Mouse (Mus musculus) bone marrow macrophage, adult 2 months (primary cell): ENCODE results near the gene Tarbp2. TPM values are rescaled to one million over a fixed set of nuclear protein-coding genes. Genes with fewer than 3 reads are reported as not detected.

Experiments used
- H3K27ac ChIP-seq: 2 replicates; pipeline ENCODE4 v1.5.1; 2012; ENCODE audit warnings: low read depth, low read length; ENCODE audit not compliant: insufficient read depth
- H3K4me1 ChIP-seq: 2 replicates; pipeline ENCODE4 v1.6.1; 2012; ENCODE audit warnings: low read length; ENCODE audit not compliant: control insufficient read depth, insufficient read depth
- H3K4me3 ChIP-seq: 2 replicates; pipeline ENCODE4 v1.5.1; 2012; ENCODE audit warnings: mild to moderate bottlenecking, low read length, moderate library complexity; ENCODE audit not compliant: insufficient read depth
- CTCF ChIP-seq: IDR thresholded peaks from 2 replicates; pipeline ENCODE4 v1.5.1; 2012; ENCODE audit warnings: low read depth, mild to moderate bottlenecking, low read length, moderate library complexity
- POLR2A ChIP-seq: IDR thresholded peaks from 2 replicates; pipeline ENCODE4 v1.6.1; 2012; ENCODE audit warnings: mild to moderate bottlenecking, low read depth, low read length, borderline replicate concordance
- polyA plus RNA-seq: library from polyadenylated mRNA; stranded (reverse); fragments of >200 nt; gene quantifications from 2 replicates; pipeline ENCODE4 v1.2.4, GENCODE M21; 2012; ENCODE audit not compliant: missing spikeins, insufficient read depth, insufficient read length

The Tarbp2 gene
- polyA plus RNA-seq, 1 experiment = 24.9 TPM

DNA sequence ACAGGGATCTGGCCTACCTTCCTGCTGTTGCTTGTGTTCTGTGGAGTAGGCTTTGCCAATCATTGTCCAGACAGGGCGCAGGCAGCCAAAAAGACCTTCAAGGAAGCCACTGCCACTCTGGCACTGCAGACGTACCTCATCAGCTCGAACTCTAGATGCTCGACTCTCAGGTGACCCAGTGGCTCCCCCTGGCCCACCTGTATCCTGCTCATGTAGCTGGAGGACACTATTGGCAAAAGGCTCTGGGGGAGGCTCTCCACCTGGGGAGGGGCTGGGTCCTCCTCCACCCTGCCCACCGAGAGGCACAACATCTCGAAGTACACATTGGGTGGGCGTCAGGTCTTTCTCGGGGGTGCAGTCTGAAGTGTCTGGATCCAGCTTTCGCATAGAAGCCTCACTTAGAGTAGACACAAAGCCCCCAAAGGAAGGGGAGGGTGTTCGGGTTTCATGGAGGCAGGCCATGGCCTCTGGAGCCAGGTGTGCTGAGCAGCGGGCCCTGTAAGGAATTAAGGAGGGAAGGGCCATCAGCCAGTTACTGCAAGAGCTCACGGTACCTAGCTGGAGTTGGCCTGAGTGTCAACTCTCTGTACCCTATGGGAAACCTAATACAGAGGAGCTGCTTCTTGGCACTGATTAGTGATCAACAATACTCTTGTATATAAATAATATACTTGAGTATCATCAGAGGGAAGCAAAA lies 12.8 kb upstream of the Tarbp2 start:
- H3K4me3 ChIP-seq = no peak overlapping the region
- H3K4me1 ChIP-seq = peaks cover 31% of the 10 kb centered on the region
- H3K27ac ChIP-seq = no peak overlapping the region
- TF ChIP-seq POLR2A (no peak), CTCF (no peak)

DNA sequence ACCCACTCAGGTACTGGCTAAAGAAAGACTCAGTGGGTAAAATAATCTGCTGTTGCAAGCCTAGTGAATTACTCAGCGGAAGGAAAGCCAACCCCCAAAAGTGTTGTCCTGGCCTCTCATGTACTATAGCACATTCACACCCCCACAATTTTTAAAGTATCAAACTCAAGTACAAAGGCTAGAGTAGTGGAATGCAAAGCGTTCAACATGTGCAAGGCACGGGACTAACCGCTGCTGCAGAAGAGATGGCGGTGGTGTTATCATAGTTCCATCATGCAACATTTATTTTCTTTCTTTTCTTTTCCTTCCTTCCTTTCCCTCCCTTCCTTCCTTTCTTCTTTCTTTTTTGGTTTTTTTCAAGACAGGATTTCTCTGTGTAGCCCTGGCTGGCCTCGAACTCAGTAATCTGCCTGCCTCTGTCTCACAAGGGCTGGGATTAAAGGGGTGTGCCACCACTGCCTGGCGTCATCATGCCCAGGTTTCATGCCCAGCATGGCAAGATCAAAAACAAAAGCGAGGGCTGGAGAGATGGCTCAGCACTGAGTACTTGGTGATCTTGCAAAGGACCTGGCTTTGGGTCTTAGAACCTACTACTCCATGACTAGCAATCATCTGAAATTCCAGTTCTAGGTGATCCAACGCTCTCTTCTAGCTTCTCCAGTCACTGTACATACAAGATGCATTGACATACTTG lies 12.1 kb upstream of the Tarbp2 start:
- Histone ChIP-seq H3K27ac (peak overlapping the region; percentile 32), H3K4me3 (no peak overlapping the region), H3K4me1 (peaks cover 33% of the 10 kb centered on the region)
- no peak for TF ChIP-seq CTCF
- TF ChIP-seq POLR2A = no peak

DNA sequence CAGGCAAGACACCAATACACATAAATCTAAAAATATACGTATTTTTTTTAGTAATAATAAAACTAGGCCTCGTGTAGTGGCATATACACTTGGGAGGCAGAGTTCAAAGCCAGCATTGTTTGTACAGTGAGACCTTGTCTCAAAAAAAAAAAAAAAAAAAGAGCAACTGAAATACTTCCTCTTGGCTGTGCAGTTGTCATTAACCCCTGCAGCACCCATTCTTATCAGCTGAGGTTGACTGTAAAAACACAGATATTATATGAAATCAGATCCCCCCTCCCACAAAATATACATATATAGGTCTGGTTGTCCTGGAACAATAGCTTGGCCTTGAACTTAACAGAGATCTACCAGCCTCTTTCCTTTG lies 11.5 kb upstream of the Tarbp2 start:
- H3K4me1 ChIP-seq = peaks cover 37% of the 10 kb centered on the region
- no peak for TF ChIP-seq CTCF
- TF ChIP-seq POLR2A = no peak

DNA sequence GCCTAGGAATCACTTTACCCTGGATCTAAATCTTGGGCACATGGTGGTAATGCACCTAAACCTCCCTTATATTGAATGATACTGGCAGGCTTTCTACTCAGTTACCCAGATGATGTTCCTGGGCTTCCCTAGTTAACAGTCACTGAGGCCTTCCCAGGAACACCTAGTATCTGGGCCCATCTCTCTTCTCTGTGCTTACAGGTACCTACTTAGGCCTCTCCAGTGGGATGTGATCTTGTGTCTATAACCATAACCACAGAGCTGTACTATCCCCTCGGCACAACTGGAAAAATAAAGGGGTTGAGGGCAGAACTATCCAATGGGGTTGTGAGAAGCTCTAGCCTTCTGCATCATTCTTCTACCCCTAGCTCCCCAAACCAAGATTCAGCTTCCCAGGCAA lies 11.1 kb upstream of the Tarbp2 start:
- Histone ChIP-seq H3K27ac (peak overlapping the region; percentile 41), H3K4me1 (peaks cover 37% of the 10 kb centered on the region), H3K4me3 (no peak overlapping the region)
- TF ChIP-seq CTCF (no peak), POLR2A (no peak)

More for the DNA sequence above, 11.5 kb upstream of the Tarbp2 start:
- H3K4me3 ChIP-seq = no peak overlapping the region
- H3K27ac ChIP-seq = peak overlapping the region; percentile 32; the same call in 1 of the 2 replicates

DNA sequence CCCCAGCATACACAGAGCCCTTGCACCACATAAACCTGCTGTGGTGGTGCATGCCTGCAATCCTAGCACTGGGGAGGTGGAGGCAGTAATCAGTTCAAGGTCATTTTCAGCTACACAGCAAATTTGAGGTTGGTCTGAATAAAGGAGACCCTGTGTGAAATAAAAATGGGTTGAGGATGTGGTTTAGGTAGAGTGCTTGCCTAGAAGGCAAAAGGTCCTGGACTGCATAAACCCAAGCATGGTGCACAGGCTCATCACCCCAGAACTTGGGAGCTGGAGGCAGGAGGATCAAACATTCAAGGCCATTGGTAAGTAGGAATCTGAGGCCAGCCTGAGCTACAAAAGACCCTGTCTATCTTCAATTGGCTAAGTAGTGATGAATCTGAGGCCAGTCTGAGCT lies 10.4 kb upstream of the Tarbp2 start:
- no peak for TF ChIP-seq POLR2A
- TF ChIP-seq CTCF = no peak
- peak overlapping the region; percentile 17 for H3K27ac ChIP-seq
- peaks cover 39% of the 10 kb centered on the region for H3K4me1 ChIP-seq
- H3K4me3 ChIP-seq = no peak overlapping the region

DNA sequence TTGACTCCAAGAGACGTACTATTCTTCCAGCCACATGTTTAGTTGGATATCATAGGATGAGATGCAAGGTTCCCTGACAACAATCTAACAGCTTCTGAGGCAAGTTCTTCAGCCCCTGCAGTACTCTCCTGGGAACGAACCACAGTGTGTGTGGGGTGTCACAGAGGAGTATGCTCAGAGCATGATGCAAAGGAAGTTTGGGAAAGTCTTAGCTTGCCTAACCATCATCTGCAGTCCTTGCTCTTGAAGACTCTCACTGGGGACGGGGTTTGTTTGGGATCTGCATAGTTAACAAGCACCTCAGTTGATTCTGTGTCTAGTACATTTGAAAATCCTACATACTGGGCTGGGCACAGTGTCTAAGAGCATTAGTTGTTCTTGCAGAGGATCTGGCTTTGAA lies 9.7 kb upstream of the Tarbp2 start:
- TF ChIP-seq CTCF (no peak), POLR2A (no peak)
- H3K27ac ChIP-seq = no peak overlapping the region
- H3K4me3 ChIP-seq = no peak overlapping the region
- peaks cover 46% of the 10 kb centered on the region for H3K4me1 ChIP-seq

DNA sequence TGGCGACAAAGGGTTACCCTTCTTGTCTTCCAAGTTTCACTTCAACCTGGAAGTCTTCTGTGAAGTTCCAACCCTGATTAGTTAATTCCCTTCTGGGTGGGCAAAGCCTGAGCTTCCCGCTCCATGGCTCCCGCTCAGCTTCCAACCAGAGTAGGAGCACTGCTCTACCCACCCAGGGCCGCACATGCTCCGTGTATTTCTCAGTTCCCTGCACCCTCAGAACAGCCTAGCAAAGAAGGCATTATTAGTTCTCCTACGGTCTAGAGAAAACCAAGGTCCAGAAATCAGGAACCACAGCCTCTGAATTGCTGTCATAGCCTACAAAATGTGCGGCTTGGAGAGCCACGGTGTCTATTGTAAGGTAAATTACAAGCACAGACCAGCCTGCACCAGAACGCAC lies 7.9 kb upstream of the Tarbp2 start:
- Histone ChIP-seq H3K27ac (peak overlapping the region; percentile 67), H3K4me3 (peak overlapping the region; percentile 70), H3K4me1 (peaks cover 45% of the 10 kb centered on the region)
- TF ChIP-seq POLR2A = no peak
- TF ChIP-seq CTCF = no peak

DNA sequence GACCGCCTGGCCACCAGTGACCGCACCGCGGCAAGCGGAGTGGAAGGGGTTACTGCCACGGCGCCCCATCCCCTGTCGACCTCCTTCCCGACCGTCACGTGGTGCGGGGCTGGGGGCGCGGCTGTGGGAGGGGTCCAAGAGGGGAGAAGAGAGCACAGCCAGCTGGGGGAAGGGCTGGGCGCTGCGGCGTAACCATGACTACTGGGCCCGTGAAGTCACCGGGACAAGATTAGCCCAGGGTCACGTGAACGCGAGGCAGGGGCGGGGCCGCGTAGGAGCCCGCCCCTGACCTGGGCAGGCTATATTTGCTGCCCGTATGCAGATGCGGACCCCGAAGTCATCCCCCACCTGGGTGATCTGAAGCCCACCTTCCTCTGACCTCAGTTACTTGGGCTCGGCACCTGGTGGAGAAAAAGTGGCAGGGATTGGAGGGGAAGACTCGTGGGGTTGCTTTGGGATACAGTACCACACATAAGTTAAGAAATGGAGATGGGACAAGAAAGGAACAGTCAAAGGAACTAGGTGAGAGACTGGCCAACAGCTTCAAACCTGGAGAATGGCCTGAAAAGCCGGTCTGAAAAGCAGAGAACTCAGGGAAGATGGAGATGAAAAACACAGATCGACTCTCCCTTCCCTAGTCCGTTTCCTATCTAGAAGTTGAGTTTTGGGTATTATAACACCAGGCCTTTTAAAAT lies 7.3 kb upstream of the Tarbp2 start:
- TF ChIP-seq POLR2A (no peak), CTCF (no peak)
- peaks cover 45% of the 10 kb centered on the region for H3K4me1 ChIP-seq
- H3K4me3 ChIP-seq = peak overlapping the region; percentile 70
- peak overlapping the region; percentile 67 for H3K27ac ChIP-seq

DNA sequence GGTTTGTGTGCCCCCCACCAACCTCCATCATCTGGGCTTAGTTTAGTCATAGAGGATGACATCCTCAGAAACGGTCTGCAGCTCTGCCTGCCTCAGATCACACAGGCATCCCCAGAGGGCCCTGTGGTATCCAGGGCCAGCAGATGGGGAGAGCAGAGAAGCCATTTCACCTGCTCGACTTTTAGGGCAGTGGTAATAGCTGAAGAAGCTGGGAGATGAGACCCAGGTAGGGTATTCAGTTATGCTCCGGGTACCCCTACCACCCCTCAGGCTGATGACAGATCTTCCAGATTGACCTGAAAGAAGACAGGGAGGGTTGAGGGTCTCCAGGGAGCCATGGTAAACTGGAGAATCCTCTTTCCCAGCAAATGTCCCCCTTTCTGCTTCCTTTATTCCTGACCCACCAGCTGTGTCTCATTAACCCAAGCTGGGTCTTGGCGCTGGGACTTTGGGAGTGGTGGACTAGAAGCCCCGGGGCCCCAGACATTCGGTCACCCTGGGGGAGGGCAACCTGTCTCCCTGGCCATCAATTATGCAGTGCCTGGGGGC lies 6.6 kb upstream of the Tarbp2 start:
- no peak overlapping the region for H3K27ac ChIP-seq
- no peak overlapping the region for H3K4me3 ChIP-seq
- peaks cover 46% of the 10 kb centered on the region for H3K4me1 ChIP-seq
- no peak for TF ChIP-seq POLR2A
- no peak for TF ChIP-seq CTCF
